Mouse (Mus musculus) T-helper 17 cell (primary cell): ENCODE measurements around the gene Gm10203.
"Not testable (repeated sequence)": the region's sequence is repeated elsewhere in the genome, so short reads cannot be mapped to it uniquely, and the experiment has no call there.

Experiments
- in situ Hi-C, 2 experiments: fragments of 300-600 bp; cut with MboI, MseI; formaldehyde crosslinking; loops; 1 replicate in 1 of 2; 2 replicates in 1 of 2; pipeline ENCODE4 v1.15.1; 2025; ENCODE audit warnings: high pct_unique_total_duplicates in 2 of 2

Gene Gm10203

GRCm38 (mm10) chr6:149134391-149135150 lies 4.6 kb downstream of the Gm10203 start:
- in situ Hi-C loops: loop anchor here in 1 of 2 experiments (5.0 kb wide), 2 partner anchors 53 to 238 kb away; partner anchors contain the start of gene Amn1

- in situ Hi-C loops: loop anchor here in 1 of 2 experiments (5.0 kb wide), 1 partner anchor 52 kb away; the partner anchor contains the start of gene Amn1
Observed at GRCm38 (mm10) chr6:149135631-149136030, 5.7 kb downstream of the Gm10203 start.

- in situ Hi-C loops: loop anchor here in 1 of 2 experiments (5.0 kb wide), 1 partner anchor 49 kb away; the partner anchor contains the start of gene Amn1
Observed at GRCm38 (mm10) chr6:149137936-149138335, 8.0 kb downstream of the Gm10203 start.

GRCm38 (mm10) chr6:149139011-149139410 lies 9.0 kb downstream of the Gm10203 start:
- in situ Hi-C loops: loop anchor here in 1 of 2 experiments (5.0 kb wide), 1 partner anchor 48 kb away; the partner anchor contains the start of gene Amn1

- in situ Hi-C loops: loop anchor here in 1 of 2 experiments (5.0 kb wide), 1 partner anchor 48 kb away; the partner anchor contains the start of gene Amn1
Observed at GRCm38 (mm10) chr6:149139471-149139870, 9.5 kb downstream of the Gm10203 start, which contains the start of gene Etfbkmt. TSS of gene Etfbkmt (plus strand) at chr6:149139849.

GRCm38 (mm10) chr6:149141393-149142173 lies 11.6 kb downstream of the Gm10203 start:
- in situ Hi-C loops: loop anchor here in 1 of 2 experiments (5.0 kb wide), 2 partner anchors 46 to 231 kb away; partner anchors contain the start of gene Amn1

- in situ Hi-C loops: no loop called here
Observed at GRCm38 (mm10) chr6:149145143-149145542, 15.2 kb downstream of the Gm10203 start.

GRCm38 (mm10) chr6:149148436-149149229 lies 18.7 kb downstream of the Gm10203 start:
- in situ Hi-C loops: no loop called here

GRCm38 (mm10) chr6:149152119-149152518 lies 22.1 kb downstream of the Gm10203 start:
- in situ Hi-C loops: no loop called here

GRCm38 (mm10) chr6:149153473-149154115 lies 23.6 kb downstream of the Gm10203 start:
- in situ Hi-C loops: no loop called here

- in situ Hi-C loops: no loop called here
Observed at GRCm38 (mm10) chr6:149154116-149155030, 24.4 kb downstream of the Gm10203 start.

GRCm38 (mm10) chr6:149155031-149155841 lies 25.3 kb downstream of the Gm10203 start:
- in situ Hi-C loops: no loop called here

GRCm38 (mm10) chr6:149167038-149167437 lies 37.1 kb downstream of the Gm10203 start:
- in situ Hi-C loops: not testable (repeated sequence)

GRCm38 (mm10) chr6:149167672-149168071 lies 37.7 kb downstream of the Gm10203 start:
- in situ Hi-C loops: no loop called here

GRCm38 (mm10) chr6:149168436-149168835 lies 38.5 kb downstream of the Gm10203 start:
- in situ Hi-C loops: no loop called here

- in situ Hi-C loops: not testable (repeated sequence)
Observed at GRCm38 (mm10) chr6:149169965-149170364, 40.0 kb downstream of the Gm10203 start.

- in situ Hi-C loops: no loop called here
Observed at GRCm38 (mm10) chr6:149173831-149174625, 44.1 kb downstream of the Gm10203 start.
